Mouse (Mus musculus): ENCODE results near the gene Ttc26.

Ttc26 gene

DNA sequence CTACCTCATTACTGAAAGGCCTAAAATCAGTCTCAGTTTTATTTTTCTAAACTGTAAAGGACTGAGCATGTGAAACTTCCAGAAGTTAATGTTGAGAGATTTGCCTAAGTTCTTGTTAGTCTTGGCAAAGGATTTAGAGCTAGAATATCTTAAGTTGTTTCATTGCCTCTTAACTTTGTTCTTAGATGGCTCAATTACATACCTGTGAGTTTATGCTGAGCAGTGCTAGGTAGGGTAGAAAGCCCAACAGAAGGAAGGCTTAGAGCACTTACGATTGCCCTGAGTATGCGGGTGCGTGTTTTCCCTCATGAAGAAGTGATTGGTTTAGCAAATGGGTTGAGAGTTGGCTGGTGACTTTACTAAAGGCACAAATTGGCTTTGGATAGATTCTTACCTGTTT, 76.8 kb downstream of the Ttc26 start:
- DNase-seq, result no peak

DNA sequence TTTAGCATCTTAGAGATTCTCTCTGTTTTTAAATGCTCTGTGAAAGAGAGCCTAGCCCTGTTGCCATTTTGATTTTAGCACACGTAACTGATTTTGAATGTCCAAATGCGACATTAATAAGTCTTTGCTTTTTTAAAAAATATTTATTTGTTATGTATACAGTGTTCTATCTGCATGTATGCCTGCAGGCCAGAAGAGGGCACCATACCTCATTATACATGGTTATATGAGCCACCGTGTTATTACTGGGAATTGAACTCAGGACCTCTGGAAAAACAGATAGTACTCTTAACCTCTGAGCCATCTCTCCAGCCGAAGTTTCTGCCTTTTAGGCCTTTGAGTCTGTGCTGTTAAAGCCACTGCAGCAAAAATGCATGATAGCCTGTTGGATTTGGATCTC, 88.3 kb downstream of the Ttc26 start:
- no peak for DNase-seq
